Mouse (Mus musculus): ENCODE measurements around the gene Adgrv1. TPM values are rescaled to one million over a fixed set of nuclear protein-coding genes. Genes with fewer than 3 reads are reported as not detected.
"Not testable (repeated sequence)": the region's sequence is repeated elsewhere in the genome, so short reads cannot be mapped to it uniquely, and the experiment has no call there.

Gene Adgrv1
- polyA plus RNA-seq, 1 experiment from 2014 or later = 0.86 TPM

DNA sequence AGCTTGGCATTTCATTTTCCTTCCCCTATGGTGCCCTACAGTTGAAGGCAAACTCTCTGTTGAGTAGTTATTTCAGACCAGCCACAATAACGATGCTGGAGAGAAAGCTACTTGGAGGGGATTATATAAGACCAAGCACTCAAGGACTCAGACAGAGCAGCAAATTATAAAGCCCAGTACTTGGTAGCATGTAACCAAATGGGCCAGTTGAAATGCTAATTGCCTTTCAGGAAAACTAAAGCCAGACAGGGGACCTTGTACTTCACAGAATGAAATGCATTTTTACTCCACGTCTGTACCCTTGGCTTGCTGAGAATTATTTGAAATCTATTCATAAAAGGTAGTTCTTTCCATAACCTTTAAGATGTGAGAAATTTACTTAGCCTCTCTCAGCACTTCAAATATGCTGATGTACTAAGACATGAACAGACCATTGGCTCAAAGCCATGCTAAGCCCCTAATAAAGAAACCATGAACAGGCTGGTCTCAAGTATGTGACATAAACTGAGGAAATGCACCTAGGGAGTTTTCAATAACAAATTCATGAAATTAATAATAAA lies 4.2 kb downstream of the Adgrv1 start:
- no peak overlapping the region for H3K9ac ChIP-seq (ENCODE audit: low read depth, low read length)
- no peaks in the 10 kb centered on the region for H3K4me1 ChIP-seq (replicated peaks; ENCODE audit: control insufficient read depth, insufficient read depth, low read length)
- no peak overlapping the region for H3K4me2 ChIP-seq (replicated peaks; ENCODE audit: low read depth)
- WGBS = 62% methylated on average over 2 of the region's 2 CpGs
- no peaks in the 10 kb centered on the region for H3K36me3 ChIP-seq (ENCODE audit: control insufficient read depth, insufficient read depth)
- H3K9me3 ChIP-seq (ENCODE audit: control insufficient read depth) = no peaks in the 10 kb centered on the region
- no peak for ATAC-seq
- peaks cover 7% of the 10 kb centered on the region for H3K27me3 ChIP-seq (replicated peaks; ENCODE audit: control insufficient read depth, insufficient read depth, low read length)
- TF ChIP-seq CTCF (IDR thresholded peaks at IDR 0.05; ENCODE audit: low read depth) = no peak
- H3K27ac ChIP-seq (ENCODE audit: low read depth, low read length) = no peak overlapping the region
- no peak overlapping the region for H3K4me3 ChIP-seq (ENCODE audit: low read depth, low read length)

DNA sequence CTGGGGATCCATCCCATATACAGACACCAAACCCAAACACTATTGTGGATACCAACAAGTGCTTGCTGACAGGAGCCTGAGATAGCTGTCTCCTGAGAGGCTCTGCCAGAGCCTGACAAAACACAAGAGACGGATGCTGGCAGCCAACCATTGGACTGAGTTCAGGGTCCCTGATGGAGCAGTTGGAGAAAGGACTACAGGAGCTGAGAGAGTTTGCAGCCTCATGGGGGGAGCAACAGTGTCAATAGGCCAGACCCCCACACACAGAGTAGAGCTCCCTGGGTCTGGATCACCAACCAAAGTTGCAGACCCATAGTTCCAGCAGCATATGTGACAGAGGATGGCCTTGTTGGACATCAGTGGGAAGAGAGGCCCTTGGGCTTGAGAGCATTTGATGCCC lies 5.1 kb downstream of the Adgrv1 start:
- not testable (repeated sequence) for H3K9ac ChIP-seq (ENCODE audit: low read depth, low read length); H3K4me3 ChIP-seq (ENCODE audit: low read depth, low read length); H3K9me3 ChIP-seq (ENCODE audit: control insufficient read depth); H3K4me2 ChIP-seq (replicated peaks; ENCODE audit: low read depth); H3K36me3 ChIP-seq (ENCODE audit: control insufficient read depth, insufficient read depth); H3K4me1 ChIP-seq (replicated peaks; ENCODE audit: control insufficient read depth, insufficient read depth, low read length); H3K27ac ChIP-seq (ENCODE audit: low read depth, low read length); H3K27me3 ChIP-seq (replicated peaks; ENCODE audit: control insufficient read depth, insufficient read depth, low read length); ATAC-seq
- 77% methylated on average over 1 of the region's 1 CpGs for WGBS

DNA sequence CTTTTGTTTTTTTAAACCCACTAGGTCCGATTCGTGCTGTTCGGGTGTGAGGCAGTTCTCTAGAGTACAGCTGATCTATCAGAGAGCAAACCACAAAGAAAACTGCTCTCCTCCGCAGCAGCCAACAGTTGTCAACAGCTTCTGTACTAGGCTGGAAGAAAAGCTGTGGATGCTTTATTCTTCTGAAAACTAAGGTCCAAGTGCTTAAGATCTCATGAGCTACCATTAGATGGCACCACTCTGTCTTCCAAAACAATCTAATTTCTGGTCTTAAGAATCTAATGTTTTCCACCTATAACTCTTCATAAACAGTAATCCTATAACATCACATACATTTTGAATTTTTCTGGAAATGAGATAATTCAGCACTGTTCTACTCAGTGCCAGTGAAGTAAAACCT lies 22.6 kb downstream of the Adgrv1 start:
- Histone ChIP-seq H3K4me2 (replicated peaks; ENCODE audit: low read depth) (no peak overlapping the region), H3K9ac (ENCODE audit: low read depth, low read length) (no peak overlapping the region), H3K36me3 (ENCODE audit: control insufficient read depth, insufficient read depth) (no peaks in the 10 kb centered on the region), H3K9me3 (ENCODE audit: control insufficient read depth) (no peaks in the 10 kb centered on the region), H3K27ac (ENCODE audit: low read depth, low read length) (no peak overlapping the region), H3K4me3 (ENCODE audit: low read depth, low read length) (no peak overlapping the region), H3K4me1 (replicated peaks; ENCODE audit: control insufficient read depth, insufficient read depth, low read length) (no peaks in the 10 kb centered on the region), H3K27me3 (replicated peaks; ENCODE audit: control insufficient read depth, insufficient read depth, low read length) (no peaks in the 10 kb centered on the region)
- no peak for ATAC-seq
- whole genome bisulfite sequencing = 89% methylated on average over 4 of the region's 4 CpGs
- TF ChIP-seq CTCF (IDR thresholded peaks at IDR 0.05; ENCODE audit: low read depth) = peak; percentile 11; the same call in 1 of the 2 replicates

DNA sequence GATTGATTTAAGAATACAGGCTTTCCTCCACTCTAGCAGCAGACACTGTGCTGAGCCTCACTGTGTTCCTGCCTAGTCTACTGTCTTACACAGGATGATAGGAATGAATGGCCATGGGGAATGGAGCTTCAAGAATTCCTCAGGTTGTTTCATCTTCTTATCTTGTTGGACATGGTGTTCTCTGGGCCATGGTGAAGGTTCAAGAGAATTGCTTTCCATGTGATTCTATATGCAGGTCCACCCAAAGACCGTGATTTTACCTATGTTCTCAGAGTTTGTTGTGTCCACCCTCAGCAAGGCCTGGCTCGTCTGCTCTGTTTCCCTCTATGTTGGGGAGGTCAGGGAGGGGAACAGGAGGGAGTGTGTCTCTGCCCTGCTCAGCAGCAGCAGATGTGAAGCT lies 26.0 kb downstream of the Adgrv1 start:
- H3K9ac ChIP-seq (ENCODE audit: low read depth, low read length) = no peak overlapping the region
- H3K4me2 ChIP-seq (replicated peaks; ENCODE audit: low read depth) = no peak overlapping the region
- H3K27me3 ChIP-seq (replicated peaks; ENCODE audit: control insufficient read depth, insufficient read depth, low read length) = no peaks in the 10 kb centered on the region
- H3K4me1 ChIP-seq (replicated peaks; ENCODE audit: control insufficient read depth, insufficient read depth, low read length) = no peaks in the 10 kb centered on the region
- H3K9me3 ChIP-seq (ENCODE audit: control insufficient read depth) = no peaks in the 10 kb centered on the region
- H3K4me3 ChIP-seq (ENCODE audit: low read depth, low read length) = no peak overlapping the region
- no peaks in the 10 kb centered on the region for H3K36me3 ChIP-seq (ENCODE audit: control insufficient read depth, insufficient read depth)
- 78% methylated on average over 2 of the region's 2 CpGs for WGBS
- H3K27ac ChIP-seq (ENCODE audit: low read depth, low read length) = no peak overlapping the region
- no peak for TF ChIP-seq CTCF (IDR thresholded peaks at IDR 0.05; ENCODE audit: low read depth)
- ATAC-seq = no peak

DNA sequence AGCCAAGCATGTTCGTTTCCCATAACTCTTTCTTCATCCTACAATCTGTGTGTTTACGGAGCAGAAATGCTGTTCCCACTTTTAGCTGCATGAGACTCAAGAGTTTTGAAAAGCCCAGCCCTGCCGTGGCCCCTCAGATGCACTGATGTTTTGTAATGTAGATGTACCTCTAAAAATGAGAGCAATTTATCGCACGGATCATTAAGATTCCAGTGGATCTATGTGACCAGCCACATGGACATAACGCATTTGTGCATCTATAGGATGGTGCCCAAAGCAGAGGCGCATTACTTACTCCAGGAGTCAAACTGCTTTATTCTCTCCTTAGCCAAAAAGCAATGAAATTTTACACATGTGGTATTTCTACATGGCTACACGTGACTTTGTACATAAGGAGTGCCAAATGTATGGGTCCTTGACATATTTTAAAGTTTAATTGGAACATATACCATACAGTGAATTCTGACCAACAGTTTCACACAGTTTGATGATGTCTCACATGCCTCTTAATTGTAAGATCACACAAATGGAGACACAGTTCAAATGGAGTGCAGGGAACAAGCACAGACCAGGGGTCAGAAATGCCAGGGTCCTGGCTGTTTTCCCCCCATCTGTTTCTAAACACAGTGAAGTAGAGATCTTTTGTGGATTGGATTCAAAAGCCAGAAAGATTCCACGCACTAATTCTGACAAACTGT lies 35.9 kb downstream of the Adgrv1 start:
- H3K4me2 ChIP-seq (replicated peaks; ENCODE audit: low read depth) = no peak overlapping the region
- no peak overlapping the region for H3K4me3 ChIP-seq (ENCODE audit: low read depth, low read length)
- no peak for ATAC-seq
- no peaks in the 10 kb centered on the region for H3K36me3 ChIP-seq (ENCODE audit: control insufficient read depth, insufficient read depth)
- WGBS = 80% methylated on average over 9 of the region's 9 CpGs
- H3K27ac ChIP-seq (ENCODE audit: low read depth, low read length) = no peak overlapping the region
- H3K4me1 ChIP-seq (replicated peaks; ENCODE audit: control insufficient read depth, insufficient read depth, low read length) = no peaks in the 10 kb centered on the region
- no peaks in the 10 kb centered on the region for H3K9me3 ChIP-seq (ENCODE audit: control insufficient read depth)
- TF ChIP-seq CTCF (IDR thresholded peaks at IDR 0.05; ENCODE audit: low read depth) = no peak
- H3K9ac ChIP-seq (ENCODE audit: low read depth, low read length) = no peak overlapping the region
- no peaks in the 10 kb centered on the region for H3K27me3 ChIP-seq (replicated peaks; ENCODE audit: control insufficient read depth, insufficient read depth, low read length)

DNA sequence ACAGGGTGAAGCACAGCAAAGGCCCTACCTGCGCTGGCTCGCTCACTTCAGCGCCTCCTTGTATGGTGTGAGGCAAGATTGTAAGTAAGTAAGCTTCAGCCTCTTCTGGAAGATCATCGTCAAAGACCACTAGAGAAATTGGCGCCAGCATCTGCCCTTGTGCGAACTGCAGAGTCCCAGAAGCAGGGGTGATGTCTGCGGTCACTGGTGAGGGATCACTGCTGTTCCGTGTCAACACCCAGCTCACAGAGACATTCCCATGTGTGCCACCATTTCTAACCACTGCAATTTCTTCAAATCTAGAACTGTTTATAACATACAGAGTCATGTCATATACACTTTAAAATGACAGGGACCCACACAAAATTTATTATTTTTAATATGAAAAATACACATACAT lies 54.3 kb downstream of the Adgrv1 start:
- Histone ChIP-seq H3K4me3 (ENCODE audit: low read depth, low read length) (no peak overlapping the region), H3K27me3 (replicated peaks; ENCODE audit: control insufficient read depth, insufficient read depth, low read length) (no peaks in the 10 kb centered on the region), H3K4me2 (replicated peaks; ENCODE audit: low read depth) (no peak overlapping the region), H3K4me1 (replicated peaks; ENCODE audit: control insufficient read depth, insufficient read depth, low read length) (no peaks in the 10 kb centered on the region), H3K36me3 (ENCODE audit: control insufficient read depth, insufficient read depth) (no peaks in the 10 kb centered on the region), H3K27ac (ENCODE audit: low read depth, low read length) (no peak overlapping the region), H3K9me3 (ENCODE audit: control insufficient read depth) (no peaks in the 10 kb centered on the region), H3K9ac (ENCODE audit: low read depth, low read length) (no peak overlapping the region)
- ATAC-seq = no peak
- TF ChIP-seq CTCF (IDR thresholded peaks at IDR 0.05; ENCODE audit: low read depth) = no peak
- WGBS = 73% methylated on average over 8 of the region's 8 CpGs
